Mouse (Mus musculus) megakaryocyte, embryonic 14.5 days (primary cell): ENCODE measurements around the gene Tex101. TPM values are rescaled to one million over a fixed set of nuclear protein-coding genes. Genes with fewer than 3 reads are reported as not detected.
A peak's percentile ranks its signal among the peaks of the same experiment; 100 is the strongest.
"Not testable (repeated sequence)": the region's sequence is repeated elsewhere in the genome, so short reads cannot be mapped to it uniquely, and the experiment has no call there.

Experiments used
- H3K27me3 ChIP-seq: replicated peaks from 2 replicates; pipeline ENCODE3; 2012; ENCODE audit warnings: inconsistent platforms
- H3K36me3 ChIP-seq: replicated peaks from 2 replicates; pipeline ENCODE3; 2012; ENCODE audit warnings: low read length, inconsistent platforms, mixed read lengths
- H3K4me1 ChIP-seq: 2 replicates; pipeline ENCODE4 v1.6.1; 2012; ENCODE audit warnings: inconsistent platforms
- H3K4me3 ChIP-seq: replicated peaks from 2 replicates; pipeline ENCODE3; 2012; ENCODE audit warnings: moderate library complexity, mild to moderate bottlenecking, inconsistent platforms
- H3K9me3 ChIP-seq: 2 replicates; pipeline ENCODE4 v1.6.1; 2012; ENCODE audit warnings: inconsistent platforms
- FLI1 ChIP-seq: IDR thresholded peaks from 2 replicates; pipeline ENCODE4 v1.6.1; 2012; ENCODE audit warnings: low read length, inconsistent platforms, mixed read lengths
- GATA1 ChIP-seq: IDR thresholded peaks from 3 replicates; pipeline ENCODE4 v1.6.1; 2012; ENCODE audit warnings: mixed read lengths, low read length, inconsistent platforms, borderline replicate concordance
- polyA plus RNA-seq: library from polyadenylated mRNA; stranded (reverse); fragments of >175 nt; gene quantifications from 2 replicates; pipeline ENCODE4 v1.2.3, GENCODE M21; 2012; ENCODE audit warnings: low replicate concordance; ENCODE audit not compliant: insufficient read depth

The Tex101 gene
- not detected in 2 replicates for polyA plus RNA-seq

DNA sequence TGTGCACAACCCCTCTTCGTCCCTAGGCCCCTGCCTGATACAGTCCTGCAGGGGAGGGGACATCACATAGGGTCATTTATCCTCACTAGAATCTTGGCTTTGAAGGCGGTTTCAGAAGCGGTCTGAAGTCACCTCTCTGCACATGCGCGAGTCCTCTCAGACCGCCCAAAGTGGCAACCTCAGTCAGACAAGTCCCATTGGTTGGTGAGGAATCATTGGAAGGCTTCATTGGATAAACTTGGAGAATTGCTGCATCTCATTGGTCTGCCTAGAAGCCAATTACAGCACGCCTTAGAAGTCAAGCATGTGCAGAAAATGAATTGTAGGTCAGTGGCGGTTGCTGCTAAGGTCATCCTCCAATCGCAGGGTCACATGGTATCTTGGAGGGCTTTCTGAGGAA, at the start of gene Tex101:
Tex101 (minus strand) TSS at position 101 of the 400 bp plus-strand sequence.
- TF ChIP-seq FLI1 (no peak), GATA1 (no peak)
- Histone ChIP-seq H3K4me1 (no peaks in the 10 kb centered on the region), H3K9me3 (no peaks in the 10 kb centered on the region), H3K36me3 (no peaks in the 10 kb centered on the region), H3K4me3 (no peak within 1 kb of the TSS), H3K27me3 (peaks cover 5% of the 10 kb centered on the region)

DNA sequence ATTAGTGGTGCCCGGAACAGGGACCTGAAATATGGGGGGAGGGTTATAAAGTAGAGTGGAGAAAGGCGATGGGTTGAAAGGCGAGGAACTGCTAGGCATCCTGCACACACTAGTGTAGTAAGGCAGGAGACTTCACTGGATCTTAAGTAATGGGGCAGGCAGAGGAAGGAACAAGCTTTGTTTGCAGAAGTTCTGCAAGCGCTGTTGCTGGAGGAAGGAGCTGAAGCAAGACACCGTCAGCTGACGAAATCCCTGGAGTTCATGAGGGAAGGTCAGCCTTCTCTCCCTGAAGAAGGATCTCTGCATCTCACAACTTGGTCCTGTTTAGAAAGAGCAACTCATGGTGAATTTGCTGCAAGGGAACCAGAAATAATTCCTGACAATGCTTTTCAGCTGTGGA, 38.6 kb upstream of the Tex101 start:
- no peaks in the 10 kb centered on the region; the same call in 1 of the 2 replicates for H3K4me1 ChIP-seq
- no peak overlapping the region for H3K4me3 ChIP-seq
- no peak for TF ChIP-seq FLI1
- H3K36me3 ChIP-seq = no peaks in the 10 kb centered on the region
- peaks cover 22% of the 10 kb centered on the region for H3K27me3 ChIP-seq
- H3K9me3 ChIP-seq = no peaks in the 10 kb centered on the region

DNA sequence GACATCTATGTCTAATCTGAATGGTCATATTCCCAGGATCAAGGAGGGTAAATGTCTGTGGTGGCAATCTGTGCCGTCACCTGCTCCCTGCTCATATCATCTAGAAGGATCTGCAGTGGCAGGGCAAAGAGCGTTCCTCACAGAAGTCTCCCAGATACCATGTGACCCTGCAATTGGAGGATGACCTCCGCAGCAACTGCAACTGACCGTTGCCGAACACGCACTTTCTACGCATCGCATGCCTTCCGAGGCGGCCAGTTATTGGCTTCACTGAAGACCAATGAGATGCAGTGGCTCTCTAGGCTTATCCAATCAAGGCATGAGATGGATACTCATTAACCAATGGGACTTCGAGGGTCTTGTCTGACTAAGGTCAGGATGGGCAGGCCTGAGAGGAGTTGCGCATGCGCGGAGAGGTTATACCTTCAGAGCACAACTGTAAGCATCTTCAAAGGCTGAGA, 32.4 kb upstream of the Tex101 start, which contains the start of gene BC049730:
BC049730 (plus strand) TSS at position 411 of the 461 bp plus-strand sequence.
- Histone ChIP-seq H3K27me3 (peaks cover 15% of the 10 kb centered on the region), H3K4me3 (no peak within 1 kb of the TSS), H3K36me3 (no peaks in the 10 kb centered on the region), H3K4me1 (no peaks in the 10 kb centered on the region), H3K9me3 (no peaks in the 10 kb centered on the region)
- TF ChIP-seq FLI1 (no peak), GATA1 (no peak)

DNA sequence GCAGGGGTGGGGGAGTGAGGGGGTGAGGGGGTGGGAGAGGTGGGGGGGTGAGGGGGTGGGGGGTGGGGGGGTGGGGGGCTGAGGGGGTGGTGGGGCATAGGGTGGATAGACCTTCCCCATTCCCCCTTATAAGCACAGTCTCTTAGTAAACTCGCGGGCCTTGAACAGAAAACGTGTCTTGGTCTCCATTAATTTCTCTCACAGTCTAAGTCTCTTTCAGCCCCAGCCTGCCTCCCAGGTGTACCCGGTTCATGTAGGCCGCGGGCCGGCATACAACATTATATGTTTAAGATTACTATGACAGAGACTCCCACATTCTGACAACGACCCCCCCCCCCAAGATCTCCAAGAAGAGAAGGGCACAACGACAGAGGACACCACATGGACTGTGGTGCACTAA, 26.4 kb upstream of the Tex101 start:
- H3K4me3 ChIP-seq, H3K27me3 ChIP-seq, H3K4me1 ChIP-seq, H3K36me3 ChIP-seq, H3K9me3 ChIP-seq: not testable (repeated sequence)

DNA sequence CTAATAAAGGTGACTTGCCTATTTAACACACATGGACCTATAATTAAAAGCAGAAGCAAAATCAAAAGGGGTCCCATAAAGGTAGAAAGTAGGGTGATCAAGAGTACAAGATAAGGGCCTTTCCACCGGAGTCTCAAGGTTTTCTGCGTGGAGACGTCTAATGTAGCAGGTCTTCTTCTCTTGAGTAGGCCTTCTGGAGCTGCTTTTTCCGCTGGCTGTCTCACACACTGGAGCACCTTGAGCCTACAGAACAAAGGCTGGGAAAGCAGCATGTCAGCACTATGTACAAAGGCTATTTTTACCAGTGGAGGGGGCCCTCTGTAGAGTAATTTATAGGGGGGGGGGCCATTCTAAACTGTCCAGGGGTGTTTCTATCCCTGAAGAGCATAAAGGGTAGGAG, 21.4 kb upstream of the Tex101 start:
- H3K4me1 ChIP-seq, H3K4me3 ChIP-seq, H3K27me3 ChIP-seq: not testable (repeated sequence)

DNA sequence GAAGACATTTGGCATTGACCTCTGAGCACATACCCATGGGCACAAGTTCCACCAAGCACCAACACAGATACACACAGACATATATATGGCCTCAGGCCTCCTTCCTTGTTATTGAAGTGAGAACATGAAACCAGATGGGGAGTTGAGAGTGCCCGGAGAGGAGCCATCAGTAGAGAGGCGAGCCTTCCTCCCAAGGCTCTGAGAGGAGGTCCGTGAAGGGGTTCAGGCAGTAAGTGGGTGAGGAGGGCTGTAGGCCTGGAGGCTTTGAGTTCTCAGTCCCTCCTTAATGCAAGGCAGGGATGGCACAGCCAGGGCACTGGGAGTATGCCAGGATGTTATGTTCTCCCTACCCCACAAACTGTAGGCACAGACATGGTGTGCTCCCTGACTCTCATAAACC, 16.2 kb upstream of the Tex101 start:
- not testable (repeated sequence) for H3K4me3 ChIP-seq, H3K36me3 ChIP-seq, H3K4me1 ChIP-seq, H3K9me3 ChIP-seq, H3K27me3 ChIP-seq

More for the DNA sequence above, 21.4 kb upstream of the Tex101 start:
- H3K36me3 ChIP-seq, H3K9me3 ChIP-seq: not testable (repeated sequence)

DNA sequence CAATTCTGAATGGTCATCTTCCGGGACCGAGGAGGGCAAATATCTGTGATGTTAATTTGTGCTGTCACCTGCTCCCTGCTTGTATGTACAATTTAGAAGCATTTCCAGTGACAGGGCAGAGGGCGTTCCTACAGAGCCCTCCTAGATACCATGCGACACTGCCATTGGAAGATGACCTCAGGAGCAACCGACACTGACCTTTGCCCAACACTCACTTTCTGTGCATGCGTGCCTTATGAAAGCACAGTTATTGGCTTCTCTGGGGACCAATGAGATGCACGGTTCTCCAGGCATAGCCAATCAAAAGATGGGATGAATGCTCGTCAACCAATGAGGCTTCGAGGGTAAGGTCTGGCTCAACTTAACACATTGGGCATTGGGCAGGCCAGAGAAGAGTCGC, 11.0 kb upstream of the Tex101 start:
- H3K4me1 ChIP-seq, H3K9me3 ChIP-seq, H3K27me3 ChIP-seq, H3K36me3 ChIP-seq, H3K4me3 ChIP-seq: not testable (repeated sequence)

DNA sequence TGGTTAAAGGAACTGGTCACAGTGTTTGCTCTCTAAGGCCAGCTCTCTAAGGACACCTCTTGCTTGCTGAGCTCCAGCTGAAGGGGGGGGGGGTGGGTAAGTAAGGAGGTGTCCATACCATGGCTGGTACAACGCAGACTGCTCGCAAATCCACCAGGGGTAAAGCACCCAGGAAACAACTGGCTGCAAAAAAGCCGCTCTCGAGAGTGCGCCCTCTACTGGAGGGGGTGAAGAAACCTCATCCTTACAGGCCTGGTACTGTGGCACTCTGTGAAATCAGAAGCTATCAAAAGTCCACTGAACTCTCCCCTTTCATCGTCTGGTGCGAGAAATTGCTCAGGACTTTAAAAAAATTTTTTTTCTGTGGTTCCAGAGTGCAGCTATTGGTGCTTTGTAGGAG, 7.6 kb upstream of the Tex101 start:
- not testable (repeated sequence) for H3K36me3 ChIP-seq, H3K4me1 ChIP-seq, H3K9me3 ChIP-seq, H3K4me3 ChIP-seq, H3K27me3 ChIP-seq

DNA sequence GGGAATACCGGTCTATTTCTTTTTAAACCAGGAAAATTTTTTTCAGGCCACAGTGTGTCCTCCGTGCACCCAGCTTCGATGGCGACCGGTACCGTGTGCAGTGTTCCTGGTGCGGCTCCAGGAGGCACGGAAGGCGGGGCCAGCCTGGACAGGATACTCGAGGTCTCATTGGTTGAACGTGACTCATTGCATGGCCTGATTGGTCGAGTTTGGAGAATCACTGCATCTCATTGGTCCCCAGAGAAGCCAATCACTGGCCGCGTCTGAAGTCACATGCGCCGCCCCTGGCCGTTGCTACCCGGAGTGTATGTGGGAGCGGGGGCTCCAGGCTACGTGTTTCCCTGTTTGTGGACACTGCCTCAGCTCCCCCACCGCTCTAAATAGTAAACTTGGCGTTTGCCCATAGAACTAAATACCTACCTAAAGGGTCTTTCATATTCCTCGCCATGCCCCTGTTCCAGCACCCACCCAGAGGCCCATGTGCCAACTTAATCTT, 4.5 kb downstream of the Tex101 start:
- TF ChIP-seq GATA1 (no peak), FLI1 (no peak)
- Histone ChIP-seq H3K4me1 (no peaks in the 10 kb centered on the region), H3K4me3 (no peak overlapping the region), H3K27me3 (peaks cover 21% of the 10 kb centered on the region), H3K36me3 (no peaks in the 10 kb centered on the region), H3K9me3 (no peaks in the 10 kb centered on the region)

DNA sequence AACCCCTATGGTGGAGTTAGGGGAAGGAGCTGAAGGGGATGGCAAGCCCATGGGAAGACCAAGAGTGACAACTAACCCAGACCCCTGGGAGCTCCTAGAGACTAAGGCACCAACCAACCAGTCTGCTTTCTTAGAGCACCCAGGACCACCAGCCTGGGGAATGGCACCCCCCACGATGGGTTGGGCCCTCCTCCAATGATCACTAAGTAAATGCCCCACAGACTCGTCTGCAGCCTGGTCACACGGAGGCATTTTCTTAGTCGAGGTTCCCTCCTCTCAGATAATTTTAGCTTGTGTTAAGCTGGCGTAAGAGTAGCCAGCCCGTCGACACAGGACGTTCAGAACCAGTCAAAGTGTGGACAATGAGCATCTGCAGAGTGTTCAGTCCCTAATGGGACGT, 11.5 kb downstream of the Tex101 start:
- no peak for TF ChIP-seq FLI1
- TF ChIP-seq GATA1 = no peak
- Histone ChIP-seq H3K4me1 (peaks cover 20% of the 10 kb centered on the region), H3K27me3 (peaks cover 24% of the 10 kb centered on the region), H3K9me3 (no peaks in the 10 kb centered on the region), H3K4me3 (no peak overlapping the region), H3K36me3 (no peaks in the 10 kb centered on the region)

DNA sequence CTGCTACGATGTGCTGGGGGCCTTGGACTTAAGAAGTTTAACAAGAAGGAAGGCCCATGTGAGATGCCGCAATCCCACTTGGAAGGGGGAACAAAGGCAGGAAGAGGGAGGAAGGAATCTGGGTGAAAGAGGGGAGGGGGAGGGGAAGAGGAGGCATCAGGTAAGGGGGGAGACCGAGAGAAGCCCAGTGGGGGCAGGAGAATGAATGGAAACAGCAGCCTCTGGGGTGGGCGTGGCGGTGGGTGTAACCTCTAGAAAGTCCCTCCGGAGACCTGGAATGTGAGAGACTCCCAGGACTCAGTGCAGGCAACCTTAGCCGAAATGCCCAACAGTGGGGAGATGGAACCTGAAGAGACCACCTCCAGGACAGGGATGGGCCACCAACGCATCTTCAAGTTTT, 12.2 kb downstream of the Tex101 start:
- peaks cover 18% of the 10 kb centered on the region for H3K27me3 ChIP-seq
- H3K36me3 ChIP-seq = no peaks in the 10 kb centered on the region
- no peaks in the 10 kb centered on the region for H3K9me3 ChIP-seq
- H3K4me3 ChIP-seq = no peak overlapping the region
- H3K4me1 ChIP-seq = peaks cover 22% of the 10 kb centered on the region
- TF ChIP-seq GATA1 (no peak), FLI1 (no peak)

DNA sequence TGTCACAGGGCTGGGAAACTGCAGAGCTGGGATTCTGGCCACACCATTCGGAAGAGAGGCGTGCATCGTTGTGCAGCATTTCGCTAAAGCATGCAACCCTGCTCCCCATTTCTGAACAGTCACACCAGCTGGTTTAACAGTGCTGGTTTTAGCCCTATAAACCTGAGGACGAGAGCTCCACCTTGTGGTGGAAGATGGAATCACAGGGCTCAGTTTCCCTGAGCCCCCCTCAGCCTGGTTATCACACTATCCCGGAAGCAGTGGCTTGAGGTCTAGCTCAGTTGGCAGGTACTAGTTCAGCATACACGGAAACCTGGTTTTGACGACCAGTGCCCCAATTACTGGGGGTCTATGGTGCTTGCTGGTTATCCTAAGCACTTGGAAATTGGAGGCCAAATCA, 13.9 kb downstream of the Tex101 start:
- H3K4me1 ChIP-seq = peaks cover 22% of the 10 kb centered on the region
- no peaks in the 10 kb centered on the region for H3K36me3 ChIP-seq
- no peak for TF ChIP-seq GATA1
- TF ChIP-seq FLI1 = no peak
- peak overlapping the region; percentile 53 for H3K4me3 ChIP-seq
- peaks cover 17% of the 10 kb centered on the region for H3K27me3 ChIP-seq
- H3K9me3 ChIP-seq = 0 out of 2 replicates have a peak, but pooled peaks cover 2% of the 10 kb centered on the region
